Mouse (Mus musculus) liver, adult 2 months (tissue): Measurements from ENCODE around the gene Cobl.

ENCODE experiments used
- CTCF ChIP-seq: fragments of 200-500 bp; IDR thresholded peaks from 2 replicates; pipeline ENCODE4 v1.5.1; 2011; ENCODE audit warnings: low read depth, low read length, control low read depth
- POLR2A ChIP-seq: fragments of 200-500 bp; IDR thresholded peaks from 2 replicates; pipeline ENCODE4 v1.6.1; 2011; ENCODE audit warnings: low read length, control low read depth; ENCODE audit not compliant: insufficient read depth; ENCODE audit errors: extremely low read depth

DNA sequence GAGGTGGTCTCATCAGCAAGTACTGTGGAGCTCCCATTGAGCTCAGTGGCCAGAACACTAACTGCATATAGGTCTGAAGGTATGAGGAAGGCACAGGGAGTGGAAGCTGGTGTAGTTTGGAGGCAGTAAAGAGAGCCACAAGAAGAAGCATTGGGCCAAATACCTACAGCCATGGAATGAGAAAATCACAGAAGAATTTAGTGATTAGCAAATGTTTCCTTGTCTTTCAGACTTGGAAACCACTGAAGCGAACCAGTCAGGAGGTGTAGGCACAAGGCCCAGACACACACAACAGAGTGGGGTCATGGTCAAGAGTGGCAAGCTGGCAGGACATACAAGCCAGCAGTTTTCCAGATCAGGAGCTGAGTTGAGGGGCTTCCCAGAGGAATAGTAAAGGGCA, 230.6 kb downstream of the Cobl start:
- TF ChIP-seq CTCF: no peak
- no peak for TF ChIP-seq POLR2A
